Mouse (Mus musculus) Patski (cell line): ENCODE measurements around the gene Coro1b. TPM values are rescaled to one million over a fixed set of nuclear protein-coding genes. Genes with fewer than 3 reads are reported as not detected.

ENCODE experiments used
- ATAC-seq: fragments of 100-300 bp; one replicate; pipeline ENCODE4 v1.8.0; 2021
- CTCF ChIA-PET: fragments of 350-600 bp; sonication (Branson Sonifier 250); formaldehyde crosslinking; loops from one replicate; lab custom pipeline; 2022; ENCODE audit warnings: inconsistent platforms; lab: Charles Lee
- POLR2A ChIA-PET: fragments of 350-600 bp; sonication (Branson Sonifier 250); formaldehyde crosslinking; loops from one replicate; lab custom pipeline; 2022; ENCODE audit warnings: antibody characterized with exemption, inconsistent platforms; lab: Charles Lee
- DNase-seq: peaks from one replicate; pipeline ENCODE4 v3.0.0-alpha.2; 2011; ENCODE audit warnings: low read depth, low spot score
- H3K27me3 ChIP-seq: fragments of 371-371 bp; one replicate; pipeline ENCODE4 v1.5.1; 2021
- CTCF ChIP-seq: fragments of 100-300 bp; IDR thresholded peaks from one replicate; pipeline ENCODE4 v1.5.1; 2021
- in situ Hi-C: fragments of 300-500 bp; cut with MboI; formaldehyde crosslinking; loops from 3 replicates; pipeline ENCODE4 v1.11.1; 2018; ENCODE audit warnings: low pct_unique_long_range_greater_than_20kb, mixed read lengths
- polyA plus RNA-seq: library from polyadenylated mRNA; unstranded; gene quantifications from one replicate; pipeline ENCODE4 v1.2.3, GENCODE M21; 2021

Coro1b gene
- polyA plus RNA-seq, 1 experiment from 2014 or later = 321 TPM

DNA sequence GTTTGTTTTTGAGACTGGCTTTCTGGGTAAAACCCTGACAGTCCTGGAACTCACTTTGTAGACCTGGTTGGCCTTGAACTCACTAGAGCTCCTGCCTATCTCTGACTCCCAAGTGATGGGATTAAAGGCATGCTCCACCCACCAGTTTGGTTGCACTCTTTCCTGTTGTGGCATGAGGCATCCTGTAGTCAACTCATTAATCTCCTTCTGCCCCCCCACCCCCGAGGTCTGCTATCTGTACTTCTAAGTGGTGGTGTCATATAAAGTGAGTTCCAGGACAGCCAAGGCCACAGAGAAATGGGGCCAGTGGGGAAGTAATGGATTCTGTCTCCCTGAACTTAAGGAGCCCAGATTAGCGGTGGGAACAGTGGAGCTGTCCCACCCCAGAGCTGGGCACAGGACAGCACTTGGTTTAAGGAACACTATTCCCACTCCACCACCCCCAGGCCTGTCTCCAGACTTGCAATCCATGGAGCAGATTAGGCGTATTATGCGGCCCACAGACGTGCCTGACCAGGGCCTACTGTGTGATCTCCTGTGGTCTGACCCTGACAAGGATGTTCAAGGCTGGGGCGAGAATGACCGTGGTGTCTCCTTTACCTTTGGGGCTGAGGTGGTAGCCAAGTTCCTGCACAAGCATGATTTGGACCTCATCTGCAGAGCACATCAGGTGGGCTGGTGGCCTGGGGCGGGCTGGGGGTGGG is 45.8 kb downstream of the Coro1b start:
- in situ Hi-C loops = no loop called here
- CTCF ChIA-PET = interaction anchor here (1.0 kb wide), 1 partner anchor 34 kb away, joined by 3 read pairs; no protein-coding TSS in a partner anchor
- DNase-seq (no peak), ATAC-seq (no peak)
- TF ChIP-seq CTCF = no peak
- H3K27me3 ChIP-seq = no peaks in the 10 kb centered on the region
- POLR2A ChIA-PET = interaction anchor here (1.0 kb wide), 1 partner anchor 24 kb away, joined by 4 read pairs; no protein-coding TSS in a partner anchor

- POLR2A ChIA-PET = interaction anchor here (0.6 to 3.6 kb wide), 4 partner anchors 25 to 69 kb away, joined by 3 to 22 read pairs (median 6); partner anchors contain the start of genes Aip and Ptprcap
- no peak for TF ChIP-seq CTCF
- CTCF ChIA-PET = interaction anchor here (0.9 to 1.3 kb wide), 2 partner anchors 54 to 73 kb away, joined by 3 to 4 read pairs; no protein-coding TSS in a partner anchor
- DNase-seq = no peak
- H3K27me3 ChIP-seq = no peaks in the 10 kb centered on the region
- in situ Hi-C loops = no loop called here
- no peak for ATAC-seq
Observed at GRCm38 (mm10) chr19:4194776-4195650, 46.6 kb downstream of the Coro1b start.

- CTCF ChIA-PET = interaction anchor here (1.1 to 2.1 kb wide), 5 partner anchors 11 to 74 kb away, joined by 3 to 11 read pairs (median 4); no protein-coding TSS in a partner anchor
Observed at GRCm38 (mm10) chr19:4196048-4196447, 47.6 kb downstream of the Coro1b start.

DNA sequence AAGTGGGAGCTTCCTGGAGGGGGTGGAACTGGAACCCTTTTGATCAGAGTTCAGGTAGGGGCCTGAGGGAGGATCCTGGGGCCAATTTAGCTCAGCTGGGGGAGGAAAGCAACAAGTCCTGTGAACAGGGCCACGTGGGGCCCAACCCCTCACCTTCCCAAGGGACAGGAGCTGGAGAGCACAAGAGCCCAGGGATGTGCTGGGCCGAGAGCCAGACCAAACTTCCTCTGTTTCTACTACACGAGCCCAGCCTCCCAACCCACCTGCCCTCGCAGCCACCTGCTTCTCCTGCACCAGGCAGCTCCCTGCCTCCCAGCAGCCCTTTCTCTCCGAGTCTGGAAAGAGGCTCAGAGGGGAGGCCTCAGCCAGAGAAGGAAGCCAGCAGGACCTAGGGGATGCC is 48.1 kb downstream of the Coro1b start:
- DNase-seq = no peak
- CTCF ChIA-PET = interaction anchor here (1.1 to 2.1 kb wide), 5 partner anchors 11 to 74 kb away, joined by 3 to 11 read pairs (median 4); no protein-coding TSS in a partner anchor
- no peak for TF ChIP-seq CTCF
- POLR2A ChIA-PET = interaction anchor here (0.9 to 3.6 kb wide), 8 partner anchors 11 to 71 kb away, joined by 3 to 22 read pairs (median 4); partner anchors contain the start of gene Aip
- ATAC-seq = no peak
- in situ Hi-C loops = no loop called here
- H3K27me3 ChIP-seq = no peaks in the 10 kb centered on the region

More at GRCm38 (mm10) chr19:4196048-4196447, 47.6 kb downstream of the Coro1b start:
- no peak for TF ChIP-seq CTCF
- POLR2A ChIA-PET = interaction anchor here (0.6 to 3.6 kb wide), 9 partner anchors 12 to 70 kb away, joined by 3 to 22 read pairs (median 3); partner anchors contain the start of genes Aip and Ptprcap
- no peak for DNase-seq
- in situ Hi-C loops = no loop called here
- no peak for ATAC-seq
- no peaks in the 10 kb centered on the region for H3K27me3 ChIP-seq

DNA sequence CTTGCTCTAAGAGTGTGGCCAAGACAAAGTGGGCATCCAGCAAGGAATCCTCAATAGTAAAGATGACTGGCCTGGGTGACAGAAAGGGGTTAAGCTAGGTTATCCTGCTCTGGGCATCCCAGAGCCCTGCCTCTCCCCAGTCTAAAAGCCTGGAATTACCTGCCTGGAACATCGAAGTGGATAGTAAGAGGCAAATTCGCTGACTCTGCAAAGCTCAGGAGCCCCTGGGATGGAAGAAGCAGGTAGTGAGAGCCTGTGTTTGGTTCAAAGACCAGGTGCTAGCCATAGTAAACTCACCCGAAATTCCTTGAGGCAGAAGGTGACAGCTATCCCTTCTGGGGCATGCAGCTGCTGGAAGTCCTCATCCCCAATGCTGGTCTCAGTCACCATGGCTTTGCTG is 48.8 kb downstream of the Coro1b start:
- CTCF ChIA-PET = interaction anchor here (1.1 to 2.1 kb wide), 5 partner anchors 10 to 97 kb away, joined by 3 to 11 read pairs (median 3); partner anchors contain the start of gene Pitpnm1
- no peak for TF ChIP-seq CTCF
- H3K27me3 ChIP-seq = no peaks in the 10 kb centered on the region
- ATAC-seq = no peak
- POLR2A ChIA-PET = interaction anchor here (0.9 to 3.6 kb wide), 6 partner anchors 10 to 71 kb away, joined by 3 to 22 read pairs (median 4); partner anchors contain the start of gene Aip
- in situ Hi-C loops = no loop called here
- DNase-seq = no peak

DNA sequence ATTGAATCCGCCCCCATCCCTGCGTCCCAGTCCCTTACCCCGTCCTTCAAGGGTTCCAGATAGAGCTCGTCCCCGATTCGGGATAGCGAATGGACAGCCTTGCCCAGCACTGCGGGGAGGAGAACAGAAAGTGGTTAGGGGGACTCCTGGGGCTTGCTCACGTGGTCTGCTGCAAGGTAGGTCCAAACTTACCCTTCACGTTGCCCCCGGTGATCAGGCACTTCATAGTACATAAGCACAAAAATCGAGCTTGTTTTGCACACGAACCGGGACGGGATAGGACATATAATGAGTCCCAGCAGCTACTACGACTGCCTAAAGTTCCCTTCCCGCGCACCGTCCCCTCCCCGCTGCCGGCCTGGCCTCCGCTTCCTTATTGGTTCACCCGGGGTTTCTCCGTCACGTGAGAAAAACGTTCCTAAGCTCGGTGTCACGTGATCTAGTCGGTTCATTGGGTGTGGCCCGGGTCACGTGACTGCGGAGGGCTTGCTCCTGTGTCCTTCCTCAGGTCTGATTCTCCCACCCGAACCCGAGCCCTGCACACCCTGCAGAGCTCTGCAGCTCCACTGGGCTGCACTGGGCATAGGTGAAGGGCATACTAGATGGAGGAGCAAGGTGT is 53.0 kb downstream of the Coro1b start, which contains the start of gene Rad9a:
Rad9a (minus strand) TSS at position 372 of the 619 bp plus-strand sequence.
- in situ Hi-C loops = loop anchor here (5.0 kb wide), 2 partner anchors 46 to 79 kb away; no protein-coding TSS in a partner anchor
- ATAC-seq (peak; percentile 40), DNase-seq (peak; percentile 68)
- no peaks in the 10 kb centered on the region for H3K27me3 ChIP-seq
- ChIA-PET POLR2A (interaction anchor here (0.7 to 2.9 kb wide), 14 partner anchors 9 to 132 kb away, joined by 3 to 16 read pairs (median 4); partner anchors contain the start of gene Ppp1ca), CTCF (interaction anchor here (0.9 to 2.2 kb wide), 11 partner anchors 9 to 102 kb away, joined by 3 to 9 read pairs (median 4); partner anchors contain the start of gene Aip)
- no peak for TF ChIP-seq CTCF

GRCm38 (mm10) chr19:4202149-4202548 is 53.7 kb downstream of the Coro1b start:
- CTCF ChIA-PET = interaction anchor here (0.9 to 2.2 kb wide), 7 partner anchors 15 to 103 kb away, joined by 3 to 9 read pairs (median 4); partner anchors contain the start of gene Aip
- ATAC-seq (no peak), DNase-seq (no peak)
- POLR2A ChIA-PET = interaction anchor here (0.9 to 2.9 kb wide), 10 partner anchors 9 to 133 kb away, joined by 3 to 16 read pairs (median 4); partner anchors contain the start of gene Ppp1ca
- in situ Hi-C loops = loop anchor here (5.0 kb wide), 2 partner anchors 45 to 80 kb away; no protein-coding TSS in a partner anchor
- no peak for TF ChIP-seq CTCF
- H3K27me3 ChIP-seq = no peaks in the 10 kb centered on the region

- no peak for ATAC-seq
- H3K27me3 ChIP-seq = no peaks in the 10 kb centered on the region
- in situ Hi-C loops = loop anchor here (5.0 kb wide), 2 partner anchors 44 to 81 kb away; no protein-coding TSS in a partner anchor
- DNase-seq = no peak
- POLR2A ChIA-PET = no interaction called here
- CTCF ChIA-PET = no interaction called here
- TF ChIP-seq CTCF = no peak
Observed at GRCm38 (mm10) chr19:4203148-4203547, 54.7 kb downstream of the Coro1b start.

Other genes with a start within 250 kb of the Coro1b start
- 80.3 TPM for gene Tcirg1, start 241.5 kb upstream of the Coro1b start, polyA plus RNA-seq
- 232 TPM for gene Ndufs8, start 235.8 kb upstream of the Coro1b start, polyA plus RNA-seq
- gene Aldh3b1, start 218.8 kb upstream of the Coro1b start, polyA plus RNA-seq = 22.2 TPM
- not detected for gene Unc93b1, start 213.4 kb upstream of the Coro1b start, polyA plus RNA-seq
- gene Aldh3b3, start 190.0 kb upstream of the Coro1b start, polyA plus RNA-seq = 0.17 TPM
- gene Aldh3b2, start 176.3 kb upstream of the Coro1b start, polyA plus RNA-seq = 0.05 TPM
- 3.9 TPM for gene Acy3, start 162.0 kb upstream of the Coro1b start, polyA plus RNA-seq
- 0.03 TPM for gene Tbx10, start 155.9 kb upstream of the Coro1b start, polyA plus RNA-seq
- 35.1 TPM for gene Nudt8, start 148.0 kb upstream of the Coro1b start, polyA plus RNA-seq
- gene Gm49405, start 148.0 kb upstream of the Coro1b start, polyA plus RNA-seq = 3.1 TPM
- 7.1 TPM for gene Doc2g, start 145.3 kb upstream of the Coro1b start, polyA plus RNA-seq
- 231 TPM for gene Ndufv1, start 135.8 kb upstream of the Coro1b start, polyA plus RNA-seq
- 1,288 TPM for gene Gstp1, start 110.6 kb upstream of the Coro1b start, polyA plus RNA-seq
- 379 TPM for gene Gstp2, start 102.6 kb upstream of the Coro1b start, polyA plus RNA-seq
- gene Gstp3, start 89.0 kb upstream of the Coro1b start, polyA plus RNA-seq = not detected
- not detected for gene Cabp2, start 67.0 kb upstream of the Coro1b start, polyA plus RNA-seq
- gene Cdk2ap2, start 51.4 kb upstream of the Coro1b start, polyA plus RNA-seq = 93.8 TPM
- gene Pitpnm1, start 48.6 kb upstream of the Coro1b start, polyA plus RNA-seq = 109 TPM
- 149 TPM for gene Aip, start 22.8 kb upstream of the Coro1b start, polyA plus RNA-seq
- not detected for gene Gpr152, start 8.8 kb upstream of the Coro1b start, polyA plus RNA-seq
- 0.17 TPM for gene Cabp4, start 4.6 kb upstream of the Coro1b start, polyA plus RNA-seq
- 0.62 TPM for gene Ptprcap, start 5.0 kb downstream of the Coro1b start, polyA plus RNA-seq
- gene Rps6kb2, start 14.7 kb downstream of the Coro1b start, polyA plus RNA-seq = 43.0 TPM
- 13.7 TPM for gene Carns1, start 26.9 kb downstream of the Coro1b start, polyA plus RNA-seq
- gene Tbc1d10c, start 42.7 kb downstream of the Coro1b start, polyA plus RNA-seq = 1.9 TPM
- gene Ppp1ca, start 43.4 kb downstream of the Coro1b start, polyA plus RNA-seq = 674 TPM
- gene Rad9a, start 53.0 kb downstream of the Coro1b start, polyA plus RNA-seq = 33.9 TPM
- 122 TPM for gene Clcf1, start 65.6 kb downstream of the Coro1b start, polyA plus RNA-seq
- 0.62 TPM for gene AC109138.7, start 65.7 kb downstream of the Coro1b start, polyA plus RNA-seq
- 49.5 TPM for gene Pold4, start 83.3 kb downstream of the Coro1b start, polyA plus RNA-seq
- 71.3 TPM for gene Ssh3, start 120.6 kb downstream of the Coro1b start, polyA plus RNA-seq
- gene Ankrd13d, start 134.5 kb downstream of the Coro1b start, polyA plus RNA-seq = 25.8 TPM
- 74.9 TPM for gene Grk2, start 157.6 kb downstream of the Coro1b start, polyA plus RNA-seq
- 79.6 TPM for gene Kdm2a, start 249.7 kb downstream of the Coro1b start, polyA plus RNA-seq